Mouse (Mus musculus): ENCODE results near the gene Camkk2. TPM values are rescaled to one million over a fixed set of nuclear protein-coding genes. Genes with fewer than 3 reads are reported as not detected.

The Camkk2 gene
- polyA plus RNA-seq, 1 experiment from 2014 or later = 48.7 TPM

GRCm38 (mm10) chr5:122778231-122779226 is 680 bp downstream of the Camkk2 start:
- 1% methylated on average over 42 of the region's 55 CpGs for WGBS
- Histone ChIP-seq H3K9me3 (replicated peaks) (no peaks in the 10 kb centered on the region), H3K4me2 (replicated peaks) (peak overlapping the region; percentile 90), H3K4me3 (peak overlapping the region; percentile 72), H3K36me3 (no peaks in the 10 kb centered on the region), H3K27ac (peak overlapping the region; percentile 69; the same call in 1 of the 2 replicates), H3K27me3 (no peaks in the 10 kb centered on the region), H3K4me1 (peaks cover 8% of the 10 kb centered on the region), H3K9ac (peak overlapping the region; percentile 78)
- peak; percentile 71 for ATAC-seq (ENCODE audit: low FRiP score)

GRCm38 (mm10) chr5:122777322-122777721 is 1.9 kb downstream of the Camkk2 start:
- H3K27ac ChIP-seq = no peak overlapping the region
- H3K27me3 ChIP-seq = no peaks in the 10 kb centered on the region
- H3K4me2 ChIP-seq (replicated peaks) = no peak overlapping the region
- H3K36me3 ChIP-seq = peaks cover 2% of the 10 kb centered on the region; the same call in 1 of the 2 replicates
- H3K9ac ChIP-seq = no peak overlapping the region
- no peaks in the 10 kb centered on the region for H3K9me3 ChIP-seq (replicated peaks)
- peaks cover 8% of the 10 kb centered on the region for H3K4me1 ChIP-seq
- H3K4me3 ChIP-seq = no peak overlapping the region
- WGBS = 49% methylated on average over 2 of the region's 2 CpGs
- no peak for ATAC-seq (ENCODE audit: low FRiP score)

GRCm38 (mm10) chr5:122775646-122776286 is 3.4 kb downstream of the Camkk2 start:
- Histone ChIP-seq H3K27ac (no peak overlapping the region), H3K4me3 (no peak overlapping the region)

GRCm38 (mm10) chr5:122774743-122775611 is 4.2 kb downstream of the Camkk2 start:
- Histone ChIP-seq H3K4me3 (no peak overlapping the region), H3K27me3 (no peaks in the 10 kb centered on the region), H3K9me3 (replicated peaks) (no peaks in the 10 kb centered on the region), H3K4me2 (replicated peaks) (no peak overlapping the region), H3K4me1 (peaks cover 8% of the 10 kb centered on the region), H3K9ac (no peak overlapping the region), H3K27ac (no peak overlapping the region), H3K36me3 (peaks cover 6% of the 10 kb centered on the region; the same call in 1 of the 2 replicates)
- 78% methylated on average over 28 of the region's 28 CpGs for WGBS
- no peak for ATAC-seq (ENCODE audit: low FRiP score)

More at GRCm38 (mm10) chr5:122775646-122776286, 3.4 kb downstream of the Camkk2 start:
- Histone ChIP-seq H3K9ac (no peak overlapping the region), H3K9me3 (replicated peaks) (no peaks in the 10 kb centered on the region), H3K4me2 (replicated peaks) (no peak overlapping the region), H3K36me3 (peaks cover 4% of the 10 kb centered on the region; the same call in 1 of the 2 replicates), H3K27me3 (no peaks in the 10 kb centered on the region), H3K4me1 (peaks cover 8% of the 10 kb centered on the region)
- ATAC-seq (ENCODE audit: low FRiP score) = no peak
- WGBS = 80% methylated on average over 14 of the region's 14 CpGs

GRCm38 (mm10) chr5:122773756-122774155 is 5.5 kb downstream of the Camkk2 start:
- peaks cover 9% of the 10 kb centered on the region; the same call in 1 of the 2 replicates for H3K36me3 ChIP-seq
- 86% methylated on average over 11 of the region's 11 CpGs for WGBS
- no peaks in the 10 kb centered on the region for H3K27me3 ChIP-seq
- no peaks in the 10 kb centered on the region for H3K9me3 ChIP-seq (replicated peaks)
- no peak overlapping the region for H3K4me2 ChIP-seq (replicated peaks)
- no peak for ATAC-seq (ENCODE audit: low FRiP score)
- no peak overlapping the region for H3K9ac ChIP-seq
- no peak overlapping the region for H3K4me3 ChIP-seq
- peaks cover 8% of the 10 kb centered on the region for H3K4me1 ChIP-seq
- no peak overlapping the region for H3K27ac ChIP-seq

- Histone ChIP-seq H3K27ac (no peak overlapping the region), H3K9me3 (replicated peaks) (no peaks in the 10 kb centered on the region), H3K27me3 (no peaks in the 10 kb centered on the region), H3K36me3 (peaks cover 9% of the 10 kb centered on the region; the same call in 1 of the 2 replicates), H3K4me1 (no peaks in the 10 kb centered on the region), H3K4me2 (replicated peaks) (no peak overlapping the region), H3K4me3 (no peak overlapping the region), H3K9ac (no peak overlapping the region)
- WGBS = 95% methylated on average over 9 of the region's 9 CpGs
- ATAC-seq (ENCODE audit: low FRiP score) = no peak
Observed at GRCm38 (mm10) chr5:122771428-122771827, 7.8 kb downstream of the Camkk2 start.

GRCm38 (mm10) chr5:122770806-122771261 is 8.4 kb downstream of the Camkk2 start:
- Histone ChIP-seq H3K27me3 (no peaks in the 10 kb centered on the region), H3K27ac (no peak overlapping the region), H3K4me2 (replicated peaks) (no peak overlapping the region), H3K9ac (no peak overlapping the region), H3K9me3 (replicated peaks) (no peaks in the 10 kb centered on the region), H3K4me1 (no peaks in the 10 kb centered on the region), H3K4me3 (no peak overlapping the region), H3K36me3 (peaks cover 9% of the 10 kb centered on the region; the same call in 1 of the 2 replicates)
- no peak for ATAC-seq (ENCODE audit: low FRiP score)
- WGBS = 74% methylated on average over 9 of the region's 10 CpGs

- H3K27me3 ChIP-seq = no peaks in the 10 kb centered on the region
- no peak overlapping the region for H3K27ac ChIP-seq
- WGBS = 85% methylated on average over 7 of the region's 7 CpGs
- ATAC-seq (ENCODE audit: low FRiP score) = no peak
- no peak overlapping the region for H3K4me3 ChIP-seq
- no peak overlapping the region for H3K4me2 ChIP-seq (replicated peaks)
- H3K9me3 ChIP-seq (replicated peaks) = no peaks in the 10 kb centered on the region
- H3K4me1 ChIP-seq = no peaks in the 10 kb centered on the region
- peaks cover 9% of the 10 kb centered on the region; the same call in 1 of the 2 replicates for H3K36me3 ChIP-seq
- H3K9ac ChIP-seq = no peak overlapping the region
Observed at GRCm38 (mm10) chr5:122770304-122770703, 8.9 kb downstream of the Camkk2 start.

- no peak overlapping the region for H3K9ac ChIP-seq
- no peak overlapping the region for H3K4me2 ChIP-seq (replicated peaks)
- H3K27ac ChIP-seq = no peak overlapping the region
- WGBS = 85% methylated on average over 15 of the region's 15 CpGs
- no peaks in the 10 kb centered on the region for H3K4me1 ChIP-seq
- H3K4me3 ChIP-seq = no peak overlapping the region
- H3K36me3 ChIP-seq = peaks cover 9% of the 10 kb centered on the region; the same call in 1 of the 2 replicates
- ATAC-seq (ENCODE audit: low FRiP score) = no peak
- H3K9me3 ChIP-seq (replicated peaks) = no peaks in the 10 kb centered on the region
- H3K27me3 ChIP-seq = no peaks in the 10 kb centered on the region
Observed at GRCm38 (mm10) chr5:122769101-122769568, 10.1 kb downstream of the Camkk2 start.

GRCm38 (mm10) chr5:122767283-122767682 is 11.9 kb downstream of the Camkk2 start:
- Histone ChIP-seq H3K36me3 (peaks cover 15% of the 10 kb centered on the region; the same call in 1 of the 2 replicates), H3K9ac (no peak overlapping the region), H3K4me1 (no peaks in the 10 kb centered on the region), H3K27me3 (no peaks in the 10 kb centered on the region), H3K4me2 (replicated peaks) (no peak overlapping the region), H3K4me3 (no peak overlapping the region), H3K9me3 (replicated peaks) (no peaks in the 10 kb centered on the region), H3K27ac (no peak overlapping the region)
- no peak for ATAC-seq (ENCODE audit: low FRiP score)
- 95% methylated on average over 11 of the region's 11 CpGs for WGBS

GRCm38 (mm10) chr5:122764032-122764464 is 15.2 kb downstream of the Camkk2 start:
- H3K4me3 ChIP-seq = no peak overlapping the region
- H3K36me3 ChIP-seq = peaks cover 19% of the 10 kb centered on the region
- no peak overlapping the region for H3K27ac ChIP-seq
- no peaks in the 10 kb centered on the region for H3K9me3 ChIP-seq (replicated peaks)
- H3K27me3 ChIP-seq = no peaks in the 10 kb centered on the region
- H3K4me2 ChIP-seq (replicated peaks) = no peak overlapping the region
- ATAC-seq (ENCODE audit: low FRiP score) = no peak
- H3K9ac ChIP-seq = no peak overlapping the region
- WGBS = 58% methylated on average over 10 of the region's 10 CpGs
- no peaks in the 10 kb centered on the region for H3K4me1 ChIP-seq
